Mouse (Mus musculus) heart, embryonic 12.5 days (tissue): ENCODE results near the gene Khdc3. TPM values are rescaled to one million over a fixed set of nuclear protein-coding genes. Genes with fewer than 3 reads are reported as not detected.
"Not testable (repeated sequence)": the region's sequence is repeated elsewhere in the genome, so short reads cannot be mapped to it uniquely, and the experiment has no call there.

Source experiments
- ATAC-seq: fragments of 200-750 bp; cut with Nextera tagmentation; 2 replicates; pipeline ENCODE4 v1.8.0; 2017; ENCODE audit warnings: moderate TSS enrichment, moderate library complexity; ENCODE audit not compliant: insufficient number of reproducible peaks, low FRiP score
- H3K27ac ChIP-seq: fragments of 300-500 bp; sonication (generic); 2 replicates; pipeline ENCODE4 v1.5.1; 2016; ENCODE audit warnings: mild to moderate bottlenecking, moderate library complexity; ENCODE audit not compliant: poor library complexity, severe bottlenecking
- H3K27me3 ChIP-seq: fragments of 300-500 bp; sonication (generic); replicated peaks from 2 replicates; pipeline ENCODE4 v1.6.1; 2016; ENCODE audit warnings: mild to moderate bottlenecking, moderate library complexity
- H3K36me3 ChIP-seq: fragments of 300-500 bp; sonication (generic); 2 replicates; pipeline ENCODE4 v1.6.1; 2016; ENCODE audit warnings: mild to moderate bottlenecking, moderate library complexity
- H3K4me1 ChIP-seq: fragments of 300-500 bp; sonication (generic); replicated peaks from 2 replicates; pipeline ENCODE4 v1.6.1; 2016; ENCODE audit warnings: mild to moderate bottlenecking
- H3K4me2 ChIP-seq: fragments of 300-500 bp; sonication (generic); 2 replicates; pipeline ENCODE4 v1.6.1; 2016; ENCODE audit warnings: mild to moderate bottlenecking, moderate library complexity
- H3K4me3 ChIP-seq: fragments of 300-500 bp; sonication (generic); 2 replicates; pipeline ENCODE4 v1.5.1; 2016; ENCODE audit warnings: mild to moderate bottlenecking
- H3K9ac ChIP-seq: fragments of 300-500 bp; sonication (generic); 2 replicates; pipeline ENCODE4 v1.6.1; 2016; ENCODE audit warnings: mild to moderate bottlenecking, moderate library complexity
- H3K9me3 ChIP-seq: fragments of 300-500 bp; sonication (generic); replicated peaks from 2 replicates; pipeline ENCODE4 v1.6.1; 2016; ENCODE audit warnings: mild to moderate bottlenecking, moderate library complexity
- WGBS: fragments of 180-500 bp; shearing (Covaris S2); methylation state at CpG from one replicate; pipeline ENCODE4 v1.1.7; 2016; 5-methylcytosine and 5-hydroxymethylcytosine counted together
- polyA plus RNA-seq: library from polyadenylated mRNA; unstranded; fragments of >200 nt; fragmentation: Nextera tagmentation; extraction: Ambion mirVana; gene quantifications from 2 replicates; pipeline ENCODE4 v1.2.1, GENCODE M21; 2016

The Khdc3 gene
- polyA plus RNA-seq, 1 experiment from 2014 or later: not detected

DNA sequence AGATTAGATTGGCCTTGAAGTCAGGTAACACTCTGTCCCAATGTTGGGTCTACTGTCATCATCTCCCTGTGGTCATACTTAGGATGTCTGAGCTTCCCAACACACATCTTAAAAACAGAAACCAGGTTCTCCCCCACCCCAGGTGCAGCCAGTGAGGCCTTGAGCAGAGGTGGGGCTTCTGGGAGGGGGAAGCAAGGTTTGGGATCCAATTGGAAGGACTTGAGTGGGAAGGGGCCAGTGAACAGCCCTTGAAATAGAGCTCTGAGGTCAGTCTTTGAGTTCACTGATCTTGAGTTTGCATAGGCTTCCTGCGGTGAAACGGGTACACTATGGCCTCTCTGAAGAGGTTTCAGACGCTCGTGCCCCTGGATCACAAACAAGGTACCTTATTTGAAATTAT lies 545 bp downstream of the Khdc3 start, which contains the start of gene Gm20509:
Gm20509 (plus strand) TSS at position 290 of the 400 bp plus-strand sequence.
- Histone ChIP-seq H3K36me3 (no peaks in the 10 kb centered on the region), H3K4me3 (peak within 1 kb of the TSS; percentile 55), H3K4me1 (peaks cover 7% of the 10 kb centered on the region), H3K4me2 (peak within 1 kb of the TSS; percentile 94), H3K27ac (no peak within 1 kb of the TSS), H3K27me3 (peaks cover 50% of the 10 kb centered on the region), H3K9ac (peak within 1 kb of the TSS; percentile 71), H3K9me3 (no peaks in the 10 kb centered on the region)
- ATAC-seq: no peak
- WGBS: 95% methylated on average over 4 of the region's 4 CpGs

GRCm38 (mm10) chr9:73103159-73103879 lies 1.7 kb downstream of the Khdc3 start:
- WGBS: 4% methylated on average over 57 of the region's 60 CpGs
- H3K4me1 ChIP-seq: peaks cover 7% of the 10 kb centered on the region
- H3K9ac ChIP-seq: peak overlapping the region; percentile 71
- H3K4me2 ChIP-seq: peak overlapping the region; percentile 94
- ATAC-seq: peak; percentile 25; the same call in 1 of the 2 replicates
- no peak overlapping the region for H3K27ac ChIP-seq
- H3K4me3 ChIP-seq: peak overlapping the region; percentile 55
- H3K27me3 ChIP-seq: peaks cover 50% of the 10 kb centered on the region
- no peaks in the 10 kb centered on the region for H3K36me3 ChIP-seq
- no peaks in the 10 kb centered on the region for H3K9me3 ChIP-seq

GRCm38 (mm10) chr9:73103880-73104198 lies 2.2 kb downstream of the Khdc3 start:
- H3K9ac ChIP-seq: peak overlapping the region; percentile 71
- peaks cover 7% of the 10 kb centered on the region for H3K4me1 ChIP-seq
- no peak overlapping the region for H3K27ac ChIP-seq
- 46% methylated on average over 5 of the region's 5 CpGs for WGBS
- H3K36me3 ChIP-seq: no peaks in the 10 kb centered on the region
- ATAC-seq: 0 out of 2 replicates have a peak, but pooled peaks have one; percentile 11
- peaks cover 50% of the 10 kb centered on the region for H3K27me3 ChIP-seq
- H3K9me3 ChIP-seq: no peaks in the 10 kb centered on the region
- H3K4me2 ChIP-seq: peak overlapping the region; percentile 94
- peak overlapping the region; percentile 55 for H3K4me3 ChIP-seq

- Histone ChIP-seq H3K9me3 (no peaks in the 10 kb centered on the region), H3K36me3 (no peaks in the 10 kb centered on the region), H3K27me3 (peaks cover 48% of the 10 kb centered on the region), H3K4me3 (no peak overlapping the region), H3K9ac (no peak overlapping the region), H3K27ac (no peak overlapping the region), H3K4me1 (peaks cover 7% of the 10 kb centered on the region), H3K4me2 (no peak overlapping the region)
- WGBS: 59% methylated on average over 1 of the region's 1 CpGs
- ATAC-seq: no peak
Measured at GRCm38 (mm10) chr9:73105141-73105540, 3.5 kb downstream of the Khdc3 start.

- H3K27me3 ChIP-seq: peaks cover 50% of the 10 kb centered on the region
- H3K9me3 ChIP-seq: no peaks in the 10 kb centered on the region
- peaks cover 7% of the 10 kb centered on the region for H3K4me1 ChIP-seq
- ATAC-seq: no peak
- H3K9ac ChIP-seq: no peak overlapping the region
- no peak overlapping the region for H3K27ac ChIP-seq
- no peak overlapping the region for H3K4me2 ChIP-seq
- H3K4me3 ChIP-seq: no peak overlapping the region
- H3K36me3 ChIP-seq: no peaks in the 10 kb centered on the region
Measured at GRCm38 (mm10) chr9:73105771-73106170, 4.1 kb downstream of the Khdc3 start.

DNA sequence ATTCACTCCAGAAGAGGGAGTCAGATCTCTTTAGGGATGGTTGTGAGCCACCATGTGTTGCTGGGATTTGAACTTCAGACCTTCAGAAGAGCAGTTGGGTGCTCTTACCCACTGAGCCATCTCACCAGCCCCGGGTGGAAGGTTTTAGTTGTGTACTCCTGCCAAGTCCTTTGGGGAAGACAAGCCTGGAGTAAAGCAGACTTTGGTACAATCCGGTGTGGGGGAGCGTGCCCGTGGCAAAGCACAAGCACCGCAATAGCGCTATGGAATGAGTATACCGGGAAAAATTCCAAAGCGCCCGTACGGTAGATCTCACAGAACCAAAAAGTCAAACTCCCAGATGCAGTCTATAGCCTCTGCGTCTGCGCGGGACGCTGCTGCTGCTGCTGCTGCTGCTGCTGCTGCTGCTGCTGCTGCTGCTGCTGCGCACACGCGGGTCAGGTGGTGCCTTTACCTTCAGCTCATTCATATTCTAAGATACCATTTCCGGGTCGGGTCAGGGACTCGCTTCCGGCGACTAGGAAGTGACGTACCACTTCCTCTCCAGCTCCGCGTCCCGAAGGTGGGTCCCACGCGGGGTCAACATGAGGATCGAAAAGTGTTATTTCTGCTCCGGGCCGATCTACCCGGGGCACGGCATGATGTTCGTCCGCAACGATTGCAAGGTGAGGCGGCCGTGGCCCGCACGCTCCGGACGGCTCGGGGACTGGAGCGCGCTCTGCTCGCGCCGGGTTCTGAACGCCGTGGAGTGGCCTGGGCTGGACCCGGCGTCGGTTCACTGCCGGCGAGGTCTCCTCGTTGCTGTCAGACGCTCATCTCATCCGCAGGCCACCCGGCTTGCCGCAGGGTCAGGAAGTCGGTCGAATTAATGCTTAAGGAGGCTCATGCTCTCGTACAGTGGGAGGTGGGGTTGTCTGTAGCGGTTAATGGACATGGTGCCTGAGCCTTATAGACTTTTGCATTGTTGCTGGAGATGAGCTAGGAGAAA lies 11.6 kb downstream of the Khdc3 start, which contains the start of gene Rsl24d1:
Rsl24d1 (plus strand) TSS at position 508 of the 988 bp plus-strand sequence.
- H3K36me3 ChIP-seq: peaks cover 26% of the 10 kb centered on the region
- H3K27ac ChIP-seq: peak within 1 kb of the TSS; percentile 32
- H3K9ac ChIP-seq: peak within 1 kb of the TSS; percentile 76
- H3K4me3 ChIP-seq: peak within 1 kb of the TSS; percentile 81
- peak; percentile 92 for ATAC-seq
- 0 out of 2 replicates have a peak, but pooled peaks cover 3% of the 10 kb centered on the region for H3K27me3 ChIP-seq
- peaks cover 8% of the 10 kb centered on the region for H3K4me1 ChIP-seq
- no peaks in the 10 kb centered on the region for H3K9me3 ChIP-seq
- under 1% methylated on average over 64 of the region's 64 CpGs for WGBS
- peak within 1 kb of the TSS; percentile 94 for H3K4me2 ChIP-seq

GRCm38 (mm10) chr9:73116704-73117103 lies 15.1 kb downstream of the Khdc3 start:
- 82% methylated on average over 6 of the region's 6 CpGs for WGBS
- not testable (repeated sequence) for H3K9ac ChIP-seq, H3K4me2 ChIP-seq, H3K27me3 ChIP-seq, H3K27ac ChIP-seq, H3K9me3 ChIP-seq, H3K4me1 ChIP-seq, ATAC-seq, H3K4me3 ChIP-seq
- H3K36me3 ChIP-seq: peaks cover 54% of the 10 kb centered on the region

- 86% methylated on average over 4 of the region's 4 CpGs for WGBS
- ATAC-seq: no peak
- H3K36me3 ChIP-seq: peaks cover 59% of the 10 kb centered on the region
Measured at GRCm38 (mm10) chr9:73118012-73118411, 16.4 kb downstream of the Khdc3 start.

DNA sequence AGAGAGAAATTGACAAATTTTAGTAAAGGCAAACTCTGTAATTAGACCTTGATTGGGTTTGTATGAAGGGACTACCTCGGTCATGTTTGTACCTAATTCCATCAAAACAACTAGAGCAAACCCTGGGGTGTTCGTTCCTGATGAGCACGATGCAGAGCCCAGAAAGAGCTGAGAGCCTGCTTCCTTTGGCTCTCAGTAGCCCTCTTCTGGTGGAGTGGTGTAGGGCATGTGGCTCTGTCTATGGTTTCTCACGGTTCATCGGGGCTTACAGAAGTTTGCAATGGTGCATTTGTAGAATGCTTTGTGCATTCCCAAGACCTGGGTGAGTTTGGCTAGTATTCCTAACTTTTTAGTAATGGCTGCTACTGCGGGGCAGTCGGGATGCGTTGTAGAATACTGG lies 20.1 kb downstream of the Khdc3 start:
- H3K27me3 ChIP-seq: no peaks in the 10 kb centered on the region
- H3K4me3 ChIP-seq: no peak overlapping the region
- no peak for ATAC-seq
- H3K36me3 ChIP-seq: peaks cover 76% of the 10 kb centered on the region
- H3K4me2 ChIP-seq: no peak overlapping the region
- no peaks in the 10 kb centered on the region for H3K9me3 ChIP-seq
- H3K27ac ChIP-seq: no peak overlapping the region
- no peak overlapping the region for H3K9ac ChIP-seq
- 70% methylated on average over 8 of the region's 8 CpGs for WGBS
- no peaks in the 10 kb centered on the region for H3K4me1 ChIP-seq

More at GRCm38 (mm10) chr9:73118012-73118411, 16.4 kb downstream of the Khdc3 start:
- H3K27ac ChIP-seq: no peak overlapping the region
- H3K9me3 ChIP-seq: no peaks in the 10 kb centered on the region
- H3K4me3 ChIP-seq: no peak overlapping the region
- H3K4me2 ChIP-seq: no peak overlapping the region
- no peak overlapping the region for H3K9ac ChIP-seq
- H3K27me3 ChIP-seq: no peaks in the 10 kb centered on the region
- peaks cover 8% of the 10 kb centered on the region for H3K4me1 ChIP-seq

DNA sequence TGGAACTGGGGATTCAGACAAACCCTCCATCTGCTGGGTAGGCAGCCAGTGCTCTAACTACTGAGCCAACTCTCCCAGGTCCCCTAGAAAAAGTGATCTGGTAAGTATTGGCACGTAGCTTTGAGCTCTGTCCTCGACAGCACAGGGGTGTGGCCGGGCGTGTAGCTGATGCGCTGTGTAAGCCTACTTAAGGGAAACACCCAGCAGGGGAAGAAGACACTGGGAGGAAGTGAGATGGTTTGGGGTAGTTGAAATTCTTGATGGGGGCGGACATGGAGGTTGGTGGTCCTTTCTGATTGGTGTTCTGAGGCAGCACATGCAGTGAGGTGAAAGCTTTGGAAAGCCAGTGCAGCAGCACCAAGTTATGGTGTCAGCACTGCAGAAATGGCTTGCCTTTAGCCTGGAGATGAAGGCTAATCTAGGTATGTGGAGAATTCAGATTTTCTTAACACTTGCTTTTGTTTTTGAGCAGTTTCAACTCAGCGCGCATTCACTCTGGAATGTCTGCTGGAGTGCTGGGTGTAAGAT lies 23.5 kb downstream of the Khdc3 start:
- peaks cover 85% of the 10 kb centered on the region for H3K36me3 ChIP-seq
- ATAC-seq: no peak
- H3K4me2 ChIP-seq: no peak overlapping the region
- H3K9me3 ChIP-seq: no peaks in the 10 kb centered on the region
- no peak overlapping the region for H3K27ac ChIP-seq
- no peak overlapping the region for H3K9ac ChIP-seq
- H3K27me3 ChIP-seq: no peaks in the 10 kb centered on the region
- no peaks in the 10 kb centered on the region for H3K4me1 ChIP-seq
- 87% methylated on average over 8 of the region's 8 CpGs for WGBS
- H3K4me3 ChIP-seq: no peak overlapping the region

GRCm38 (mm10) chr9:73127457-73127856 lies 25.8 kb downstream of the Khdc3 start:
- no peak overlapping the region for H3K4me3 ChIP-seq
- H3K4me2 ChIP-seq: no peak overlapping the region
- ATAC-seq: no peak
- H3K9me3 ChIP-seq: no peaks in the 10 kb centered on the region
- peaks cover 64% of the 10 kb centered on the region for H3K36me3 ChIP-seq
- H3K27ac ChIP-seq: no peak overlapping the region
- WGBS: 83% methylated on average over 2 of the region's 2 CpGs
- no peak overlapping the region for H3K9ac ChIP-seq
- no peaks in the 10 kb centered on the region for H3K27me3 ChIP-seq
- no peaks in the 10 kb centered on the region for H3K4me1 ChIP-seq
